Mouse (Mus musculus): ENCODE results near the gene Klhdc1.

- TF ChIP-seq CTCF (conservative IDR thresholded peaks at IDR 0.05 in 1 of 2, IDR thresholded peaks at IDR 0.05 in 1 of 2; ENCODE audit: low read depth in 2 of 2, low read length in 2 of 2) (no peak), BHLHE40 (IDR thresholded peaks at IDR 0.05; ENCODE audit: low read depth, low read length) (no peak; the same call in 1 of the 2 replicates), SIN3A (IDR thresholded peaks at IDR 0.05; ENCODE audit: low read length) (no peak), POLR2A (IDR thresholded peaks at IDR 0.05; ENCODE audit: low read depth, low read length) (0 out of 2 replicates have a peak, but pooled peaks have one; percentile 1), EP300 (IDR thresholded peaks at IDR 0.05; ENCODE audit: low read length) (peak; percentile 57), USF2 (conservative IDR thresholded peaks at IDR 0.05; ENCODE audit: low read depth, low read length) (no peak), CHD1 (IDR thresholded peaks at IDR 0.05; ENCODE audit: low read depth, low read length) (no peak), E2F4 (IDR thresholded peaks at IDR 0.05; ENCODE audit: insufficient replicate concordance, low read depth, low read length) (no peak), USF1 (IDR thresholded peaks at IDR 0.05; ENCODE audit: low read depth, low read length) (no peak), POLR2AphosphoS2 (IDR thresholded peaks at IDR 0.05; ENCODE audit: low read depth, low read length) (no peak), ZMIZ1 (IDR thresholded peaks at IDR 0.05; ENCODE audit: low read depth, low read length) (no peak), RAD21 (IDR thresholded peaks at IDR 0.05; ENCODE audit: low read depth, low read length) (no peak)
Measured at GRCm38 (mm10) chr12:69287535-69287934, 46.6 kb downstream of the Klhdc1 start.
